Mouse (Mus musculus) liver, adult 2 months (tissue): ENCODE data around the gene Marcksl1. TPM values are rescaled to one million over a fixed set of nuclear protein-coding genes. Genes with fewer than 3 reads are reported as not detected.
"Not testable (repeated sequence)": the region's sequence is repeated elsewhere in the genome, so short reads cannot be mapped to it uniquely, and the experiment has no call there.

ENCODE experiments used
- DNase-seq: peaks from one replicate; pipeline ENCODE4 v3.0.0-alpha.2; 2011; ENCODE audit warnings: low read depth, low spot score; ENCODE audit errors: extremely low read depth
- H3K27ac ChIP-seq: fragments of 200-500 bp; replicated peaks from 2 replicates; pipeline ENCODE4 v1.5.1; 2012; ENCODE audit warnings: low read depth, mild to moderate bottlenecking, control low read depth, inconsistent platforms, low read length; ENCODE audit not compliant: insufficient read depth
- H3K27me3 ChIP-seq: fragments of 200-500 bp; 2 replicates; pipeline ENCODE4 v1.6.1; 2012; ENCODE audit warnings: mild to moderate bottlenecking, moderate library complexity, low read length, inconsistent platforms; ENCODE audit not compliant: control insufficient read depth, insufficient read depth
- H3K36me3 ChIP-seq: fragments of 200-500 bp; 2 replicates; pipeline ENCODE4 v1.6.1; 2012; ENCODE audit warnings: low read length, inconsistent platforms; ENCODE audit not compliant: control insufficient read depth, insufficient read depth
- H3K4me1 ChIP-seq: fragments of 200-500 bp; 2 replicates; pipeline ENCODE4 v1.6.1; 2011; ENCODE audit warnings: low read length; ENCODE audit not compliant: control insufficient read depth, insufficient read depth
- H3K4me3 ChIP-seq: fragments of 200-500 bp; 2 replicates; pipeline ENCODE4 v1.5.1; 2011; ENCODE audit warnings: low read depth, mild to moderate bottlenecking, control low read depth, low read length, moderate library complexity; ENCODE audit not compliant: insufficient read depth
- H3K79me2 ChIP-seq: fragments of 200-500 bp; 2 replicates; pipeline ENCODE4 v1.6.1; 2012; ENCODE audit warnings: inconsistent platforms, mild to moderate bottlenecking, low read length, moderate library complexity; ENCODE audit not compliant: control insufficient read depth, insufficient read depth
- H3K9ac ChIP-seq: fragments of 200-500 bp; 2 replicates; pipeline ENCODE4 v1.6.1; 2012; ENCODE audit warnings: low read depth, mild to moderate bottlenecking, control low read depth, inconsistent platforms, low read length
- CTCF ChIP-seq: fragments of 200-500 bp; IDR thresholded peaks from 2 replicates; pipeline ENCODE4 v1.5.1; 2011; ENCODE audit warnings: low read depth, low read length, control low read depth
- POLR2A ChIP-seq: fragments of 200-500 bp; IDR thresholded peaks from 2 replicates; pipeline ENCODE4 v1.6.1; 2011; ENCODE audit warnings: low read length, control low read depth; ENCODE audit not compliant: insufficient read depth; ENCODE audit errors: extremely low read depth
- WGBS: fragments of 180-500 bp; shearing (Covaris S2); methylation state at CpG from one replicate; pipeline ENCODE4 v1.1.7; 2018; 5-methylcytosine and 5-hydroxymethylcytosine counted together
- polyA plus RNA-seq: library from polyadenylated mRNA; depleted of rRNA; stranded (reverse); fragments of >200 nt; gene quantifications from 2 replicates; pipeline ENCODE4 v1.2.3, GENCODE M21; 2012
- total RNA-seq: library from RNA; depleted of rRNA; stranded (reverse); fragments of >200 nt; gene quantifications from 2 replicates; pipeline ENCODE4 v1.2.3, GENCODE M21; 2014

The Marcksl1 gene
- total and polyA plus RNA-seq, 2 experiments, result 5.3 to 11.1 TPM

GRCm38 (mm10) chr4:129549306-129549705 lies 35.9 kb downstream of the Marcksl1 start:
- Histone ChIP-seq H3K4me3 (no peak overlapping the region), H3K36me3 (no peaks in the 10 kb centered on the region), H3K79me2 (no peaks in the 10 kb centered on the region), H3K4me1 (no peaks in the 10 kb centered on the region), H3K9ac (no peak overlapping the region), H3K27me3 (no peaks in the 10 kb centered on the region), H3K27ac (no peak overlapping the region)
- TF ChIP-seq POLR2A, result no peak
- TF ChIP-seq CTCF, result no peak; the same call in 1 of the 2 replicates
- 93% methylated on average over 2 of the region's 2 CpGs for WGBS
- no peak for DNase-seq

- TF ChIP-seq POLR2A (no peak), CTCF (no peak)
- no peak for DNase-seq
- no peak overlapping the region for H3K27ac ChIP-seq
- WGBS, result 85% methylated on average over 1 of the region's 1 CpGs
- H3K79me2 ChIP-seq, result no peaks in the 10 kb centered on the region
- no peak overlapping the region for H3K4me3 ChIP-seq
- H3K9ac ChIP-seq, result no peak overlapping the region
- H3K27me3 ChIP-seq, result no peaks in the 10 kb centered on the region
- no peaks in the 10 kb centered on the region for H3K36me3 ChIP-seq
- no peaks in the 10 kb centered on the region for H3K4me1 ChIP-seq
Measured at GRCm38 (mm10) chr4:129550295-129550694, 36.9 kb downstream of the Marcksl1 start.

- H3K4me3 ChIP-seq, H3K9ac ChIP-seq, H3K27ac ChIP-seq, H3K36me3 ChIP-seq, H3K27me3 ChIP-seq, DNase-seq, H3K79me2 ChIP-seq, H3K4me1 ChIP-seq: not testable (repeated sequence)
- 69% methylated on average over 4 of the region's 6 CpGs for WGBS
Measured at GRCm38 (mm10) chr4:129554512-129554911, 41.1 kb downstream of the Marcksl1 start.

GRCm38 (mm10) chr4:129555421-129555861 lies 42.1 kb downstream of the Marcksl1 start:
- peak overlapping the region; percentile 35 for H3K9ac ChIP-seq
- no peak for DNase-seq
- no peak overlapping the region for H3K27ac ChIP-seq
- 8% methylated on average over 16 of the region's 16 CpGs for WGBS
- TF ChIP-seq CTCF (peak; percentile 76), POLR2A (no peak)
- H3K27me3 ChIP-seq, result no peaks in the 10 kb centered on the region
- peaks cover 7% of the 10 kb centered on the region for H3K4me1 ChIP-seq
- H3K4me3 ChIP-seq, result peak overlapping the region; percentile 38; the same call in 1 of the 2 replicates
- H3K79me2 ChIP-seq, result no peaks in the 10 kb centered on the region
- no peaks in the 10 kb centered on the region for H3K36me3 ChIP-seq

- TF ChIP-seq POLR2A (no peak), CTCF (no peak)
- Histone ChIP-seq H3K4me3 (peak overlapping the region; percentile 56), H3K4me1 (peaks cover 7% of the 10 kb centered on the region), H3K36me3 (no peaks in the 10 kb centered on the region), H3K9ac (peak overlapping the region; percentile 33; the same call in 1 of the 2 replicates), H3K79me2 (no peaks in the 10 kb centered on the region), H3K27ac (no peak overlapping the region), H3K27me3 (no peaks in the 10 kb centered on the region)
- 2% methylated on average over 24 of the region's 24 CpGs for WGBS
- peak; percentile 19 for DNase-seq
Measured at GRCm38 (mm10) chr4:129555862-129556531, 42.6 kb downstream of the Marcksl1 start.

GRCm38 (mm10) chr4:129556532-129557223 lies 43.3 kb downstream of the Marcksl1 start:
- peak; percentile 60; the same call in 1 of the 2 replicates for TF ChIP-seq POLR2A
- TF ChIP-seq CTCF, result no peak

More at GRCm38 (mm10) chr4:129556532-129557223, 43.3 kb downstream of the Marcksl1 start:
- DNase-seq, result peak; percentile 64
- WGBS, result 7% methylated on average over 33 of the region's 33 CpGs
- Histone ChIP-seq H3K4me1 (peaks cover 7% of the 10 kb centered on the region), H3K36me3 (no peaks in the 10 kb centered on the region), H3K4me3 (peak overlapping the region; percentile 56), H3K9ac (peak overlapping the region; percentile 64), H3K27ac (peak overlapping the region; percentile 46; the same call in 1 of the 2 replicates), H3K27me3 (no peaks in the 10 kb centered on the region), H3K79me2 (no peaks in the 10 kb centered on the region)
